Mouse (Mus musculus) olfactory bulb, adult 2 months (tissue): ENCODE results near the gene Uvrag.

Experiments
- CTCF ChIP-seq: fragments of 200-500 bp; IDR thresholded peaks from 2 replicates; pipeline ENCODE4 v1.5.1; 2012; ENCODE audit warnings: low read depth, mild to moderate bottlenecking, low read length, moderate library complexity; ENCODE audit not compliant: insufficient read depth
- POLR2A ChIP-seq: fragments of 200-500 bp; IDR thresholded peaks from 2 replicates; pipeline ENCODE4 v1.6.1; 2012; ENCODE audit warnings: mild to moderate bottlenecking, low read depth, low read length, moderate library complexity; ENCODE audit not compliant: insufficient read depth

GRCm38 (mm10) chr7:98870791-98871190 is 270.1 kb downstream of the Uvrag start:
- TF ChIP-seq POLR2A (no peak), CTCF (no peak)
